Mouse (Mus musculus): ENCODE measurements around the gene Tomm40l.
"Not testable (repeated sequence)": the region's sequence is repeated elsewhere in the genome, so short reads cannot be mapped to it uniquely, and the experiment has no call there.

Tomm40l gene

DNA sequence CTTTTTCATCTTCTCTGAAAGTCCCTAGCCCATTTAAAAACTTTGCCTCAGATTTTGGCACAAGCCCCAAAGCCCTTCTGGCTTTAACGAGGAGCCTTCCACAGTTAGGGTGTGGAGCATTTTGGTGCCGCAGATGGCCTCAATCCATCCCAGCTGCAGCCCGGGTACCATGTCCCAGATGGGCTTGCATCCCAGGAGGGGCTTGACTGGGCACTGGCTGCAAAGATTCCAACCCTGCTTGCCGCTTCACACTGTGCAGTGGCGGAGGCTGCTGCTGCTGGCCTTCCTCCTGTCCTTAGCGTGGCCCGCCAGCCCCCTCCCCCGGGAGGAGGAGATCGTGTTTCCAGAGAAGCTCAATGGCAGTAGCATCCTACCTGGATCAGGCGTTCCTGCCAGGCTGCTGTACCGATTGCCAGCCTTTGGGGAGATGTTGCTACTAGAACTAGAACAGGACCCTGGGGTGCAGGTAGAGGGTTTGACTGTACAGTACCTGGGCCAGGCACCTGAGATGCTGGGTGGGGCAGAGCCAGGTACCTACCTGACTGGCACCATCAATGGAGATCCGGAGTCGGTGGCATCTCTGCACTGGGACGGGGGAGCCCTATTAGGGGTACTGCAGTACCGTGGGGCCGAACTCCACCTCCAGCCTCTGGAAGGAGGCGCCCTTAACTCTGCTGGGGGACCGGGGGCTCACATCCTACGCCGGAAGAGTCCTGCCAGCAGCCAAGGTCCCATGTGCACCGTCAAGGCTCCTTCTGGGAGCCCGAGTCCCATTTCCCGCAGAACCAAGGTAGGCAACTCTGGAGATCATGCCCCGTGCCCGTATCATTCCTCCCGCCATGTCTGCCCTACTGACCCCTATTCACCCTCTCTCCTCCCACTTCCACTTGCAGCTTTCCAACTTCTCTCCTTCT, 28.6 kb upstream of the Tomm40l start, which contains the start of gene Ndufs2:
Ndufs2 (minus strand) TSS at position 709 of the 914 bp plus-strand sequence.
- DNase-seq (ENCODE audit: low spot score in 2 of 2), result no peak

DNA sequence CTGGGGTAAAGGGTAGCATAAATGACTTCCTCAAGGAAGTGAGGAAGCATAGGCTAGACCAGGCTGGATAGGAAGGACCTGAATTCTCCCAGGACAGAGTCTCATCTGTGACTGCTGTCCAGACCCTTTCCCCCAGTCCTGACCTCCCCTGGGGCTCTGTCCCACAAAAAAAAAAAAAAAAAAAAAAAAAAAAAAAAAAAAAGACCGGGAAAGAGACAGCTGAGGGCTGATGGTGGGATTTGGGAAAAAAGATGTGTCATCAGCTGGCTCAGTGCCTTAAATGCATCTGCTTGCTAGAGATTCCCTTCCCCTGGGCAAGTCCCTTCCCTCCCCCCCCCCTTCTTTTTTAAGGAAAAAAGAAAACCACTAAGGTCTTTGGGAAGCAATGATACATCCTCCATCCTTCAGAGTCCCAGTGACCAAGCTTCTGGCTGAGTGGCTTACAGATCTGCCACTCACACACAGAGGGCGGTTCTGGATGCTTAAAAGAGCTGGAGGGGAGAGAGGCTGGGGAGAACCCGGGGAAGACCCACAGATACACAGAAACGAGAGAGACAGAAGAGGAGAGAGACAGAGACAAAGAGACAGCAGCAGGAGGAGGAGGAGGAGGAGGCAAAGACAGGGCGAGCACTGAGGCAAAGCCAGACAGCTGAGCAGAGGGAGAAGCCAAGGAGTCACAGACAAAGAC, 27.7 kb upstream of the Tomm40l start, which contains the start of gene Adamts4:
Adamts4 (plus strand) TSS at position 509 of the 688 bp plus-strand sequence.
- peak in 1 of 2 experiments; percentile 63 for DNase-seq (ENCODE audit: low spot score in 2 of 2)

DNA sequence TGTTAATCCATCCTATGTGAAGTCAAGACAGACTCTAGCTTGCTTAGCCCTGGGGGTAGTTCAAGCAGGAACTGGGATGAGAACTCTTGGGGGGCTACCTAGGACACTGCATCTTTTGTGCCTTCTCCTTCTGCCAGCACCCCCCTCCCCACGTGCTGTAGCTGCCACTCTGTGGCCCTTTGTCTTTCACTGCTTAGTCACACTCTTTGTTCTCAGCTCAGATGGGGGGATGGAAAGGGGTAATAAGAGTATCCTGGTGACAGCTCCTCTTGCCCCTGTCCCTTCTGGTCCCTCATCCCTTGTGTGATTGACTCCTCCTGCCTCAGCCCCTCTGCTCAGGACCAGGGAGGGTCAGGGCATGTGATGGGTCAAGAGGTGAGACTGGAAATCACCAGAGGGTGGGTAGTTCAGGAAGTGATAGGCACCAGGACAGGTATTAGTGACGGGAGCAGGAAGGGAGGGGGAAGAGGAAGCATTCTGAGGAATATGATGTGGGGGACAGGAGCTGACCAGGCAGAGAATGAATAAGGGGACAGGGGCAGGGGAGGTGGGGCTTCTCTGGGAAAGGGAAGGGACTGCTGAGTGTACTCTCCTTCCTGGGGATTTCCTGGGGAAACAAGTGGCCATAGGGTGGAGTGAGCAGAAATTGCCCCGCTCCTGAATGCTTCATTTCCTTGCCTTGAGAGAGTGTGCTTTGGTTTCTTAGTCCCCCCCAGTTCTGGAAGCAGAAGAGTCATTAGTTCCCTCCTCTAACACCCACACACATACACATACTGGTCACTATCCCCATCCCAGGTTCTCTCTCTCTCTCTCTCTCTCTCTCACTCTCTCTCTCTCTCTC, 26.3 kb upstream of the Tomm40l start:
- no peak for DNase-seq (ENCODE audit: low spot score in 2 of 2)

DNA sequence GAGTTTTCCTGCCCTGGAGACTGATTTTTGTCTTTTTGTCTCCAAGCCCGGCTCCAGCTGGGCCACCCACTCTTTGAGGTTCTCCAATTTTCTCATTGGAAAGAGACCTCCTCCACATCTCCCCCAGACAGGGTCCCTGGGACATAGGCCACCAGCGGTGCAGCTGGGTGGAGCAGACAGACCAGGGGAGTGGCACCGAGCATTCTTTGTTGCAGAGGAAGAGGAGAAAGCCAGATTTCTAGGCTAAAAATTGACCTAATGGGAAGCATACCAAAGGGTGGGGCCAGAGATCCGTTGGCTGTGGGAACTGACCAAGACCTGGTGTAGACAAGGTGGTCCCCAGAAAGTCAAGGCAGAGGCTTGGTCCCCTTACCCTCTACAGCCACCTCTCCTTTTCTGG, 25.6 kb upstream of the Tomm40l start:
- DNase-seq (ENCODE audit: low spot score in 2 of 2), result no peak

- no peak for DNase-seq (ENCODE audit: low spot score in 2 of 2)
These were observed 25.1 kb upstream of the Tomm40l start for GRCm38 (mm10) chr1:171247453-171247841.

- peak; percentile 97 to 98 for DNase-seq (ENCODE audit: low spot score in 2 of 2)
These were observed 24.6 kb upstream of the Tomm40l start for GRCm38 (mm10) chr1:171246709-171247452.

- no peak for DNase-seq (ENCODE audit: low spot score in 2 of 2)
These were observed 23.0 kb upstream of the Tomm40l start for GRCm38 (mm10) chr1:171245353-171245752.

DNA sequence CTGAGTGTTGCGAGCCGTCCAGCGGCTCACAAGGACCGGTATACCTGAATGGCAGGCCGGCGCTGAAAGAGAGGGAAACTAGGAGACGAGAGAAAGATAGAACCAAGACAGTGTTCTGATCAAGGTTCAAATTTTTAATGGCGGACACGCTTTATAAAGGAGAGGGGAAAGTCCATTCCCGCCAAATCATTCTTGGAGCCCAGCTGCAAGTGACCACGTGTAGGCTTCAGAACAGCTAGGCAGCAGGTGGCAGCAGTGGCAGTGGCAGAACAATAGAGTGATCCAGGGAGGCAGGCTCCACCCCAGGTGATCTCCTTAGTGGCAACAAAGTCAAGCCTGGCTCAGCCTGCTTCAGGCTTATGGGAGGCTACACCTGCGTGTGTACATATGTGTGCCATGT, 19.6 kb upstream of the Tomm40l start:
- not testable (repeated sequence) for DNase-seq (ENCODE audit: low spot score in 2 of 2)

DNA sequence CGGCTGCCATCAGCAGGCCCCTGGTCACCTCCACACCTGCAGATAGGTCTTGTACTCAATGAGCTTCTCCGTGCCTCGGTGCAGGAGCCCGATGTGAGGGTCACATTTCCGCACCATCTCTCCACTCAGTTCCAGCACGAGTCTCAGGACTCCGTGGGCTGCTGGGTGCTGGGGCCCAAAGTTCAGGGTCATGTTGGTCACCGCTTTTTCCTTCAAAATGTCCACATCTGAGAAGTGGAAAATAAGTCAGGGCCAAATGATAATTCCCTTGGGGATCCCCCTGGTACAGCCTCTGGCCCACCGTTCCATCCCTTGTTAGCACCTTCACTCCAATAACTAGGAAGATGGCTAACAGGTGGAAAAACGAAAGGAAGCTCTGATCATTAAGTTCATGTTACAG, 18.6 kb upstream of the Tomm40l start:
- DNase-seq (ENCODE audit: low spot score in 2 of 2), result no peak

GRCm38 (mm10) chr1:171239992-171240744, 17.9 kb upstream of the Tomm40l start:
- DNase-seq (ENCODE audit: low spot score in 2 of 2), result no peak

- DNase-seq (ENCODE audit: low spot score in 2 of 2), result peak; percentile 41 to 51
These were observed 16.1 kb upstream of the Tomm40l start for GRCm38 (mm10) chr1:171238463-171238862.

- DNase-seq (ENCODE audit: low spot score in 2 of 2), result no peak
These were observed 15.1 kb upstream of the Tomm40l start for GRCm38 (mm10) chr1:171237438-171237837.

DNA sequence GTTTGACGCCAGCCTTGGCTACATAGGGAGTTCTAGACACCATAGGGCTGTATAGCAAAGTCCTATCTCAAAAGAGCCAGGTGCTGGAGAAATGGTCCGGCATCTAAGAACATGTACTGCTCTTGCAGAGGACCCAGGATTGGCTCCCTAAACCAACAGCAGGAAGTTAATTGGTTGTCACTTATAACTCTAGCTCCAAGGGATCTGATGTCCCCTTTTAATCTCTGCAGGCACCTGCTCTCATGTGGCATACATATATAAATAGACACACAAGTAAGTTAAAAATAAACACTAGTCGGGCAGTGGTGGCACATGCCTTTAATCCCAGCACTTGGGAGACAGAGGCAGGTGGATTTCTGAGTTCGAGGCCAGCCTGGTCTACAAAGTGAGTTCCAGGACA, 13.5 kb upstream of the Tomm40l start:
- DNase-seq (ENCODE audit: low spot score in 2 of 2), result no peak

- no peak for DNase-seq (ENCODE audit: low spot score in 2 of 2)
These were observed 12.2 kb upstream of the Tomm40l start for GRCm38 (mm10) chr1:171234538-171234937.

GRCm38 (mm10) chr1:171234126-171234525, 11.8 kb upstream of the Tomm40l start, which contains the start of gene Fcer1g:
Gene Fcer1g, minus strand, starts transcription at chr1:171234365.
- no peak for DNase-seq (ENCODE audit: low spot score in 2 of 2)

GRCm38 (mm10) chr1:171232800-171233730, 10.8 kb upstream of the Tomm40l start:
- no peak for DNase-seq (ENCODE audit: low spot score in 2 of 2)

DNA sequence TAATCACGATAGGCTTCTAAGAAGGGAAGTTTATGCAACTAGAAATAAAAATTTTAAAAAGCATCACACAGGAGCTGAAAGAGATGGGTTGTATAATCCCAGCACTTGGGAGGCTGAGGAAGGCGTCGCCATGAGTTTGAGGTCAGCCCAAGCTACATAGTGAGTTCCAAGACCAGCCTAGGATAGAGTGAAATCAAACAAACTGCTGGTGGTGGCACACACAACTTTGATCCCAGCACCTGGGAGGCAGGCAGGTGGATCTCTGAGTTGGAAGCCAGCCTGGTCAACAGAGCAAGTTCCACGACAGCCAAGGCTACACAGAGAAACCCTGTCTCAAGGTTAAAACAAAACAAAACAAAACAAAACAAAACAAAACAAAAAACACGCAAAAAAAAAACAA, 10.0 kb upstream of the Tomm40l start:
- no peak for DNase-seq (ENCODE audit: low spot score in 2 of 2)

DNA sequence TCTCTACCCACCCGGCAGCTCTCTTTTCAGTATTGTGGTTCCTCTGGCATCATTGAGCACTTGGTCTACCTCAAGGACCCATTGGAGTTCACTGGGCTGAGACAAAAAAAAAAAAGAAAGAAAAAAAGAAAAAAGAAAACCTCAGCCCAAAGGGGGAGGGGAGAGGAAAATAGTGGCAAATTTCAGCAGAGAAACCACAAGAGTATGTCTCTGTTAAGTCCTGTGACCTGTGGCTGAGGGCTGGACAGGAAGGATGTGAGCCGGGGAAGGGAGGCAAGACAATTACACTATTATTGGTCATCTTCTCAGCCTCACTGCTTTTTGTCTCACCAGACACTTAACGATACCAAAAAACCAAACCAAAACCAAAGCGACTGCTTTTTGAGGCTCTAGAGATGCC, 9.5 kb upstream of the Tomm40l start:
- DNase-seq (ENCODE audit: low spot score in 2 of 2), result no peak

- no peak for DNase-seq (ENCODE audit: low spot score in 2 of 2)
These were observed 7.9 kb upstream of the Tomm40l start for GRCm38 (mm10) chr1:171230215-171230614.
